Mouse (Mus musculus): ENCODE results near the gene Galnt17. TPM values are rescaled to one million over a fixed set of nuclear protein-coding genes. Genes with fewer than 3 reads are reported as not detected.

Galnt17 gene
- polyA plus RNA-seq, 1 experiment from 2014 or later = 2.0 TPM

DNA sequence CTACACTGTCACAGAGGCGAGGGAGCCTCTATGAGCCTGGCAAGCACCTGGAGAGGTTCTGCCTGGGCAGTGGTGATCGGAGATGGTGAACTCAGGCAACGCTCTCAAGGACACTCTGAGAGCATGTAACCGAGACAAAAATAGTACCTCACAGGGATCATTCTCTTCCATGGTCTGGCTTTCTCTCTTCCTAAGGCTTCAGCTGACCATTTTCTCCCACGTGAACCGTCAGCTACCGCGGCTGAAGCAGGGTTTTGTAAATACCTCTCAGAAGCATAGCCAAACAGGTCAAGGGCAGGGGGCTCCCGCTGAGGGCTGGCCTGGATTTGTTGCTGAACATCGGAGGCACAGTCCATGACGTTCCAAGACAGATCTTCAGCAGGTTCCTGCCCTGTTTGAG is 77.2 kb downstream of the Galnt17 start:
- Histone ChIP-seq H3K9me3 (ENCODE audit: control insufficient read depth, low read length) (no peaks in the 10 kb centered on the region), H3K4me3 (ENCODE audit: low read depth, low read length) (no peak overlapping the region), H3K27me3 (ENCODE audit: control insufficient read depth, insufficient read depth, low read length) (no peaks in the 10 kb centered on the region), H3K4me1 (replicated peaks; ENCODE audit: control insufficient read depth, insufficient read depth, low read length) (no peaks in the 10 kb centered on the region), H3K4me2 (replicated peaks; ENCODE audit: low read depth, low read length) (no peak overlapping the region), H3K9ac (ENCODE audit: low read depth, low read length) (no peak overlapping the region), H3K27ac (ENCODE audit: low read depth, low read length) (no peak overlapping the region), H3K36me3 (ENCODE audit: control insufficient read depth, insufficient read depth, low read length) (no peaks in the 10 kb centered on the region)
- ATAC-seq (ENCODE audit: low FRiP score) (no peak), DNase-seq (ENCODE audit: low spot score) (no peak)
- 79% methylated on average over 11 of the region's 11 CpGs for WGBS

DNA sequence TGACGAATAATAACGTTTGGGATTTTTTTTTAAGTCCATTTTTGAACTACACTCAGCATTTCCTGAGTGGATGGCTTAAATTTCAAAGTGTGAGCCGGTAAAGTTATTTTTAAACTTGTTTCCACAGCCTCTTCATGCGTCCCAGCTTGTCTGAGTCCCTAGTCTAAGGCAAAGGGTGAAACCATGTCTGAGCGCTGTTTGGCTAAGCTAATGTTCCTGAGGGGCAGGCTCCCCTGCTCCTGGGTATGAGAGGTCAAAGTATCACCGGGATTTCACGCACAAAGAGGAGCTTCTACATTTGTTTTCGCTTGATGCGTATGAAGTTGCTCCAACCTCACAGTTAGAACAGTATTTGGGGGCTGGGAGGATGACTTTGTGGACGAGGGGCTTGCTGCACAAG is 78.6 kb downstream of the Galnt17 start:
- H3K27me3 ChIP-seq (ENCODE audit: control insufficient read depth, insufficient read depth, low read length) = no peaks in the 10 kb centered on the region
- H3K36me3 ChIP-seq (ENCODE audit: control insufficient read depth, insufficient read depth, low read length) = no peaks in the 10 kb centered on the region
- WGBS = 74% methylated on average over 10 of the region's 10 CpGs
- ATAC-seq (ENCODE audit: low FRiP score) (no peak), DNase-seq (ENCODE audit: low spot score) (no peak)
- no peak overlapping the region for H3K9ac ChIP-seq (ENCODE audit: low read depth, low read length)
- no peak overlapping the region for H3K27ac ChIP-seq (ENCODE audit: low read depth, low read length)
- H3K4me3 ChIP-seq (ENCODE audit: low read depth, low read length) = no peak overlapping the region
- H3K9me3 ChIP-seq (ENCODE audit: control insufficient read depth, low read length) = no peaks in the 10 kb centered on the region
- no peak overlapping the region for H3K4me2 ChIP-seq (replicated peaks; ENCODE audit: low read depth, low read length)
- no peaks in the 10 kb centered on the region for H3K4me1 ChIP-seq (replicated peaks; ENCODE audit: control insufficient read depth, insufficient read depth, low read length)

DNA sequence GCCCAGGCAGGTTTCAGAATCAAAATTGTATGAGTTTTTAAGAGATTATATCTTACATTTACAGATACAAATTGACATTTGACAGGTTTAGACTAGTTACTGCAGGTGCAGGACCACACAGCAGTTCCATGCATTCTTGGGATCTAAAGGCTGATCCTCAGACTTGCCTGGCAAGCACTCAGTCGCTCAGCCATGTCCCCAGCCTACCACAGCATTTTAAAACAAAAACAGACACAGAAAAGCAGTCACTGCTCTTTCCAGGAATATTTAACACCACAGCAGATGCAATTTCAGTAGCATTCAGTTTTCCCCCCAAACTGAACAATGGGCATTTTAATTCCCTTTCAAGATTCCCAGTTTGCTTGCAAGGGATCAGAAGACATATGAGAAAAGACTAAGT is 84.9 kb downstream of the Galnt17 start:
- no peak overlapping the region for H3K4me3 ChIP-seq (ENCODE audit: low read depth, low read length)
- DNase-seq (ENCODE audit: low spot score) (no peak), ATAC-seq (ENCODE audit: low FRiP score) (no peak)
- no peaks in the 10 kb centered on the region for H3K4me1 ChIP-seq (replicated peaks; ENCODE audit: control insufficient read depth, insufficient read depth, low read length)
- H3K9ac ChIP-seq (ENCODE audit: low read depth, low read length) = no peak overlapping the region
- no peak overlapping the region for H3K27ac ChIP-seq (ENCODE audit: low read depth, low read length)
- H3K9me3 ChIP-seq (ENCODE audit: control insufficient read depth, low read length) = no peaks in the 10 kb centered on the region
- no peaks in the 10 kb centered on the region for H3K36me3 ChIP-seq (ENCODE audit: control insufficient read depth, insufficient read depth, low read length)
- H3K4me2 ChIP-seq (replicated peaks; ENCODE audit: low read depth, low read length) = no peak overlapping the region
- H3K27me3 ChIP-seq (ENCODE audit: control insufficient read depth, insufficient read depth, low read length) = no peaks in the 10 kb centered on the region
- WGBS = 59% methylated on average over 1 of the region's 1 CpGs

DNA sequence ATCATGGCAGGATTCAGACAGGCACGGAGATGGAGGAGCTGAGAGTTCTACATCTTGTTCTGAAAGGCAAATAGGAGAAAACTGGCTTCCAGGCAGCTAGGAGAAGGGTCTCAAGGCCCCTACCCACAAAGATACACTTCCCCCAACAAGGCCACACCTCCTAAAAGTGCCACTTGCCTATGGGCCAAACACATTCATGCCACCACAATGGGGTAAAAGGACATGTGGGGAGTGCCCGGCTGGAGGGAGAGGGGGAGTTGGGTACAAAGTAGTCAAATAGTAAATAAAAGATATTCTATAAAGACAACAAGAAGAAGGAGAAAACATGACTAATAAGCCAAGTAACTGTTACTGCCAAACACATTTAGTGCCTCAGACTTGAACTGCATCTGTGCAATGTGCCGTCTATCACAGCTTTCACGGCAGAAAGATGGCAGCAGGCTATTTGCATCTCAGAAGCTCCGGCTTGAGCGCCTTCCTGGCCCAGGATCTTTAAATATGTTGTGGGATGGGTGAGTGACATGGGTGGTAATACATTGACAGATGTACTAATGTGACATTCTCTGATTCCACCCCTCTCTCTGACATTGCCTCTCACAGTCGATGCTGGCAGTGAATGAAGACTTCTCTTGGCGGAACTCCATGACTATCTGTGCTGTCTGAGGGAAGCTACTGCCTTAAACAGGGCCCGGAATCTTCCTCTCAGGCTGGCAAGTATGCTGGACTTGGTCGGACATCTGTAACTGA is 85.6 kb downstream of the Galnt17 start:
- Histone ChIP-seq H3K4me3 (ENCODE audit: low read depth, low read length) (no peak overlapping the region), H3K27ac (ENCODE audit: low read depth, low read length) (no peak overlapping the region), H3K27me3 (ENCODE audit: control insufficient read depth, insufficient read depth, low read length) (no peaks in the 10 kb centered on the region), H3K4me2 (replicated peaks; ENCODE audit: low read depth, low read length) (no peak overlapping the region), H3K9me3 (ENCODE audit: control insufficient read depth, low read length) (no peaks in the 10 kb centered on the region), H3K36me3 (ENCODE audit: control insufficient read depth, insufficient read depth, low read length) (no peaks in the 10 kb centered on the region), H3K4me1 (replicated peaks; ENCODE audit: control insufficient read depth, insufficient read depth, low read length) (no peaks in the 10 kb centered on the region), H3K9ac (ENCODE audit: low read depth, low read length) (no peak overlapping the region)
- DNase-seq (ENCODE audit: low spot score) (no peak), ATAC-seq (ENCODE audit: low FRiP score) (no peak)
- 92% methylated on average over 10 of the region's 10 CpGs for WGBS

DNA sequence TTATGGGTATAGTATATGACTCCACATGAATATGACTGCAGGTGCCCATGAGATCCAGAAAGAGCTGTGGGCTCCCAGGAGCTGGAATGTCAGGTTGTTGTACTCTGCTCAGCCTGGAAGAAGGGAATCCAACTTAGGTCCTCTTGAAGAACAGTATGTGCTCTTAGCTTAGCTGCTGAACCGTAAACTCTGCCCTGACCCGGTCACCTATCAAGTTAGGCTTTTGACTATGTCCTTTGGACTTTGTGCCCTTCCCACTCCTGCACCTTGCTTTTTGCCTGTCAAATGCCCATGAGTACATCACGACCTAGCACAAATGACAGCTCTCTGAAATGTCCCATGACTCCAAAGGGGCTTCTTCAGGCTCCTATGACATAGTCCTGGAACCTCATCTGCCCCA is 90.1 kb downstream of the Galnt17 start:
- no peaks in the 10 kb centered on the region for H3K27me3 ChIP-seq (ENCODE audit: control insufficient read depth, insufficient read depth, low read length)
- no peak overlapping the region for H3K9ac ChIP-seq (ENCODE audit: low read depth, low read length)
- no peaks in the 10 kb centered on the region for H3K9me3 ChIP-seq (ENCODE audit: control insufficient read depth, low read length)
- WGBS = 84% methylated on average over 3 of the region's 3 CpGs
- H3K4me1 ChIP-seq (replicated peaks; ENCODE audit: control insufficient read depth, insufficient read depth, low read length) = no peaks in the 10 kb centered on the region
- no peak overlapping the region for H3K4me2 ChIP-seq (replicated peaks; ENCODE audit: low read depth, low read length)
- ATAC-seq (ENCODE audit: low FRiP score) (no peak), DNase-seq (ENCODE audit: low spot score) (no peak)
- H3K36me3 ChIP-seq (ENCODE audit: control insufficient read depth, insufficient read depth, low read length) = no peaks in the 10 kb centered on the region
- no peak overlapping the region for H3K27ac ChIP-seq (ENCODE audit: low read depth, low read length)
- H3K4me3 ChIP-seq (ENCODE audit: low read depth, low read length) = no peak overlapping the region

DNA sequence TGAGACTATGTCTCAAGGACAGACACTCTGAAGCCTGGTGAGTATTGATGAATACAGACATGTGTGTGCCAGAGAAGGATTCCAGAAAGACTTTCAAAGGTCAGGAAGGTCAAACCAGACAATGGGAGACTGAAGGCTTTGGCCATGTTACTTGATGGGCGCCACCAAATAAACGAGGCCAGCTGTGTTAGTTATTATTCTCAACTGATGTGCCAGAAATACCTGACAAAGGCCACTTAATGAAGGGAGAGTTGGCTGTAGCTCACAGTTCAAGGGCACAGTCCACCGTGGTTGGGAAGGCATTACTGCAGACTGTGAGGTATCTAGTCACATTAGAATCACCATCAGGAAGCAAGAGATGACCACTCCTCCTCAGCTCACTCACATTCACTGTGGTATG is 96.7 kb downstream of the Galnt17 start:
- Histone ChIP-seq H3K9ac (ENCODE audit: low read depth, low read length) (no peak overlapping the region), H3K4me3 (ENCODE audit: low read depth, low read length) (no peak overlapping the region), H3K4me1 (replicated peaks; ENCODE audit: control insufficient read depth, insufficient read depth, low read length) (no peaks in the 10 kb centered on the region), H3K27ac (ENCODE audit: low read depth, low read length) (no peak overlapping the region), H3K9me3 (ENCODE audit: control insufficient read depth, low read length) (no peaks in the 10 kb centered on the region), H3K36me3 (ENCODE audit: control insufficient read depth, insufficient read depth, low read length) (no peaks in the 10 kb centered on the region), H3K27me3 (ENCODE audit: control insufficient read depth, insufficient read depth, low read length) (no peaks in the 10 kb centered on the region), H3K4me2 (replicated peaks; ENCODE audit: low read depth, low read length) (no peak overlapping the region)
- ATAC-seq (ENCODE audit: low FRiP score) (no peak), DNase-seq (ENCODE audit: low spot score) (no peak)
- 60% methylated on average over 3 of the region's 3 CpGs for WGBS

DNA sequence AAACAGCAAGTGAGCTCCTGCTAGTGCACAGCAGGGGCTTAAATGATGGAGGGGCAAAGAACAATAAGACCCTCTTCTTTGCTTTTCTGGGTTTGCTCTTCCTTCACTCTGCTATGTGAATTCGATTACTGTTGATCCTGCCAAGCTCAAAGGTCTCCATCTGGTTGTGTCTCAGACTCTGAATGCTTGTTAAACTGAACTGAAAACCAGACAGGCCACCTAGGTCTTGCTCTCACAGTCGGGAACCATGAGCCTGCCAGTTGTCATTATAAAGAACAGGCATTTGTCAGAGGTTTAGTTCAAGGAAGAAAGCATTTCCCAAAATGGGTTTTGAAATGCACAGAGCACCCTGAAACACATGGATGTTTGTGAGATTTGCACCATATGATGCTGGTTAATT is 107.2 kb downstream of the Galnt17 start:
- WGBS = 54% methylated on average over 2 of the region's 2 CpGs
- H3K4me2 ChIP-seq (replicated peaks; ENCODE audit: low read depth, low read length) = no peak overlapping the region

DNA sequence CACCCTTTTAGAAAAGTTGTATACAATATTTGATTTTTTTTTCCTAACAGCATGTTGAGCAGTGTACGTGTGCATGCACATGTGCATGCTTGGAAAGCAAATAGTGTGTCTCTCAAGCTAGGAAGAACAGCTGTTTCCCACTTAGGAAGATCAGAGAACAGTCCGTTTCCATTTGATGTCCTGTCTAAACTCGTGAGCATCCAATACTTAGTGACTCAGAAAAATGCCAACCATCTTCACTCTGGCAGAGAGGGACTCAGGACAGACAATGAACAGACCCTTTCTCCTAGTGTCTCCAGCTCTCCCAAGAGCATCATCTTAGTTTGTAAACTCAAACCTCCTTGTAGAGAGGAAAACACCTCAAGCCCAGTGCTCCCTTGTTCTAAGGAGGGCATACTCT is 116.0 kb downstream of the Galnt17 start:
- 87% methylated on average over 3 of the region's 3 CpGs for WGBS
- ATAC-seq (ENCODE audit: low FRiP score) (no peak), DNase-seq (ENCODE audit: low spot score) (no peak)

More for the DNA sequence above, 107.2 kb downstream of the Galnt17 start:
- Histone ChIP-seq H3K4me3 (ENCODE audit: low read depth, low read length) (no peak overlapping the region), H3K27ac (ENCODE audit: low read depth, low read length) (no peak overlapping the region), H3K4me1 (replicated peaks; ENCODE audit: control insufficient read depth, insufficient read depth, low read length) (no peaks in the 10 kb centered on the region), H3K9me3 (ENCODE audit: control insufficient read depth, low read length) (no peaks in the 10 kb centered on the region), H3K9ac (ENCODE audit: low read depth, low read length) (no peak overlapping the region), H3K27me3 (ENCODE audit: control insufficient read depth, insufficient read depth, low read length) (no peaks in the 10 kb centered on the region), H3K36me3 (ENCODE audit: control insufficient read depth, insufficient read depth, low read length) (no peaks in the 10 kb centered on the region)
- ATAC-seq (ENCODE audit: low FRiP score) = no peak
- no peak for DNase-seq (ENCODE audit: low spot score)

DNA sequence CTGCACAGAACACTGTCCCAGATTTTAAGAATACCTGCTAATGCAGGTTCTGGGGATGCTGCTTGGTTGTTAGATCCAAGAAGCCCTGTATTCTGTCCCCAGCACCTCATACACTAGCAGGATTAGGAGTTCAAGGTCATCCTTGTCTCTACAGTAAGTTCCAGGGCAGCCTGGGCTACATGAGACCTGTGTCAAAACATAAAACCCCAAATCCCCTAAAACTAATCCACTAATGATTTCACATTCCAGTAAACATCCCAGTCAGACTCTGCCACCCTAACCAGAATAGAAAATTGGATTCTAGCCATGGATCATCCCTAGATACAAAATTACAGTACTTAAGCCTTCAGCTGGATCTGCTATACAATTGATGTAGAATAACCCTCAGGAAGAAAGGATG is 123.7 kb downstream of the Galnt17 start:
- H3K4me2 ChIP-seq (replicated peaks; ENCODE audit: low read depth, low read length) = no peak overlapping the region
- H3K9ac ChIP-seq (ENCODE audit: low read depth, low read length) = no peak overlapping the region
- H3K9me3 ChIP-seq (ENCODE audit: control insufficient read depth, low read length) = no peaks in the 10 kb centered on the region
- no peak for ATAC-seq (ENCODE audit: low FRiP score)
- H3K27me3 ChIP-seq (ENCODE audit: control insufficient read depth, insufficient read depth, low read length) = no peaks in the 10 kb centered on the region
- no peak for DNase-seq (ENCODE audit: low spot score)
- no peaks in the 10 kb centered on the region for H3K36me3 ChIP-seq (ENCODE audit: control insufficient read depth, insufficient read depth, low read length)
- H3K4me1 ChIP-seq (replicated peaks; ENCODE audit: control insufficient read depth, insufficient read depth, low read length) = no peaks in the 10 kb centered on the region
- H3K27ac ChIP-seq (ENCODE audit: low read depth, low read length) = no peak overlapping the region
- H3K4me3 ChIP-seq (ENCODE audit: low read depth, low read length) = no peak overlapping the region

More for the DNA sequence above, 116.0 kb downstream of the Galnt17 start:
- H3K36me3 ChIP-seq (ENCODE audit: control insufficient read depth, insufficient read depth, low read length) = no peaks in the 10 kb centered on the region
- no peak overlapping the region for H3K4me3 ChIP-seq (ENCODE audit: low read depth, low read length)
- H3K27ac ChIP-seq (ENCODE audit: low read depth, low read length) = no peak overlapping the region
- no peak overlapping the region for H3K9ac ChIP-seq (ENCODE audit: low read depth, low read length)
- H3K27me3 ChIP-seq (ENCODE audit: control insufficient read depth, insufficient read depth, low read length) = no peaks in the 10 kb centered on the region
- H3K9me3 ChIP-seq (ENCODE audit: control insufficient read depth, low read length) = no peaks in the 10 kb centered on the region
- H3K4me2 ChIP-seq (replicated peaks; ENCODE audit: low read depth, low read length) = no peak overlapping the region
- H3K4me1 ChIP-seq (replicated peaks; ENCODE audit: control insufficient read depth, insufficient read depth, low read length) = no peaks in the 10 kb centered on the region
